Mouse (Mus musculus) ovary, postnatal 10 days (tissue): ENCODE data around the gene Clcnkb.

Source experiments
- DNase-seq: peaks from one replicate; pipeline ENCODE4 v3.0.0; 2022; ENCODE audit warnings: low spot score

Gene Clcnkb

DNA sequence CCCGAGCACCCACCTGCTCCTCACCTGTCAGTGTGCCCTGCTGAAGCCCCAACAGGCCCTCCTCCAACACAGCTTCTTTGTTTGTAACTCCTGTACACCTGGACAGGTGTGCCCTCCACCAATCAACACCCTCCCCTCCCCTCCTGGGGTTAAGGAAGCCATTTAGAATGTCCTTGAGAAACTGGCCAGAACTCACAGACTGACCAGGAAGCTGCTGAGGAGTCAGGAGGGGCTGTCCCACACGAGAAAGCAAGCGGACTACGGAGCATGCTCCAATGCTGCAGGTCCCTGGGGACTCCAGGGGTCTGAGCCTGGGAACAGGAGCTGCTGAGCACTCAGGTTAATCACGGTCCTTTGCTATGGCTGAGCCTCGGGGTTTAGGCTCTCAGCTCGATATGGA lies at the start of gene Clcnkb:
Gene Clcnkb, minus strand, starts transcription at position 91 of the 400 bp plus-strand sequence.
- no peak for DNase-seq

- no peak for DNase-seq
Measured at GRCm38 (mm10) chr4:141464722-141465121, 48.9 kb upstream of the Clcnkb start.

DNA sequence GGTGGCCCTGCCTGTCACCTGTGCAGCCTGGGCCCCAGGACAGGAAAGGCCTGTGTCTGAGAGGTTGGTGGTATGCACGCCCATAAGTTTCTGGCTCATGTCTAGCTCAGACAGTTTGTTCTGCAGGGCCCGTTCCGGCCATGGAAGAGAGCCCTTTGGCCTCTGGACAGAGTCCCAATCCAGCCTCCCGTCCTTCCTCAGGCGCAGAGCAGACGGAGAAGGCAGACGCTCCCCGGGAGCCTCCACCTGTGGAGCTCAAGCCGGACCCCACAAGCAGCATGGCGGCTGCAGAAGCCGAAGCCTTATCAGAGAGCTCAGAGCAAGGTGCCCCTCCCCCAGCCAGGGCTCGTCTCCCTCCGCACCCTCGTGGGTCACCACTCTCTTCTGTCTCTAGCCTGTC lies 47.7 kb upstream of the Clcnkb start:
- no peak for DNase-seq

- DNase-seq: no peak
Measured at GRCm38 (mm10) chr4:141461576-141461975, 45.8 kb upstream of the Clcnkb start.

DNA sequence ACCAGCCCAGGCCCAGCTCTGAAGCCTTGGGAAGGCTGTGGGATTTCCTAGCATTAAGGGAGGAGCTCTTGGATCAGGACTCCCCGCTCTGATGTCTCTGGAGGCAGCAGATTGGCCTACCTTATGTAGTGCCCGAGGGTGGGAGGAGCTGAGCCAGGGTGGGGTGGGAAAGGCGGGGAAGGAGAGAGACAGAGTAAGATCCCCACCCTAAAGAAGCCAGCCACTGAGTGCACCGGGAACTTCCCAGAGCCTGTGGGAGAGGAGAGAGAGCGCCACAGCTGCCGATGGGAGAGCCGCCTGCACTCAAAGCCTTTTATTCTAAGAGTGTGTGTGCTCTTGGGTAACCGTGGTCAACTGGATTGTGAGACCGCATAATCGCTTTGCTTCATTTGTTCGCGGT lies 45.3 kb upstream of the Clcnkb start:
- no peak for DNase-seq

GRCm38 (mm10) chr4:141460481-141460880 lies 44.7 kb upstream of the Clcnkb start:
- no peak for DNase-seq

DNA sequence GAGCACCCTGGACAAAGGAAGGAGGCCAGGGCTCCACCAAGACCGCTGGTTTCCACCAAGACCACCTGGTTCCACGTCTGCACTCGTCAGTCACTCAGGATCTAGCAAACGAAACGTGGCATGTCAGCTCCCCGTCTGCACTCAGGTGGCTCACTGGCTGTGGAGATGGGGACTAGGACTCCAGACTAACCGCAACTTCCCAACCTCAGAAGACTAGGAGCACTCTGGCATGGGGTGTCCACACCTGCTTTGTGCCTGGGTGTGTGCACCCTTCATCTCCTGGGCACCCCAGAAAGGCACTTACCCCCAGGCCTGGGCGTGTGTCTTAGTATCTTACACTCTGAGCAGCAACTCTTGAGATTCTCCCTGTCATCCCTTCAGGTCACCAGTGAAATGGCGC lies 44.0 kb upstream of the Clcnkb start:
- DNase-seq: no peak

DNA sequence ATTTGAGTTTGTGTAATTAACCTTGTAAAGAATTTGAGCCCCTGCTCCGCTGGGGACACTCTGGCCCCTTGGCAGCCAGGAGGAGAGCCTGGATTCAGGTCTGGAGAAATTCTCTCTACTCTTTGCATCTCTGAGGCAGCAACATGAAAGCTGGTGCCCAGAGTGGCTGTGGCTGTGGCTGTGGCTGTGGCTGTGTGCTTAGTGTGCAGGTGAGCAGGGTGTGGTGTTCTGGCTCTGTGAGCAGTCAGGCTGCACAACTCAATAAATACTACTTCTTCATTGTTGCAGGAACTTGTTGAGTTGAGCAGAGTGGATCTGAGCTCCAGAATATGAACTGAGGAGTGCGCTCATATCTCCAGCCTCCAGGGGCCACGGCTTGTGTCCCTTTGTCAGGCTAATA lies 43.1 kb upstream of the Clcnkb start:
- DNase-seq: no peak

DNA sequence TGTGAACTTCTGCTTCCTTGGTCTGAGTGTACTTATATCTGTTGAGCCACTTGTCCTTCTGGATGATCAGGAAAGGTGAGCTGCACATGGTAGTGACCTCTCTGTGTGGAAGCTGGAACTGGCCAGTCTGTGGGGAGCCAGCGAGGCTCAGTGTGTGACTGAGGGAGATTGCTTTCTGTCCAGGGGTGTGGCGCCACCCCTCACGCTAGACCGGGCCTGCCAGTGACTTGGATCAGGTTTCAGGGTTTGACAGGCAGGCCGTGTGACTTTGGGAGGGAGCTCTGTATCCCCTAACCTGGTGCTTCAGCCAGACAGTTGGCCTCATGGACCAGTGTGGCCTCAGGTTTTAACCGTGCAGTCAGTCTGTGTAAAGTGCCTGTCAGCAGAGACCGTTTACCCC lies 42.4 kb upstream of the Clcnkb start:
- no peak for DNase-seq

- no peak for DNase-seq
Measured at GRCm38 (mm10) chr4:141456193-141456938, 40.6 kb upstream of the Clcnkb start.

DNA sequence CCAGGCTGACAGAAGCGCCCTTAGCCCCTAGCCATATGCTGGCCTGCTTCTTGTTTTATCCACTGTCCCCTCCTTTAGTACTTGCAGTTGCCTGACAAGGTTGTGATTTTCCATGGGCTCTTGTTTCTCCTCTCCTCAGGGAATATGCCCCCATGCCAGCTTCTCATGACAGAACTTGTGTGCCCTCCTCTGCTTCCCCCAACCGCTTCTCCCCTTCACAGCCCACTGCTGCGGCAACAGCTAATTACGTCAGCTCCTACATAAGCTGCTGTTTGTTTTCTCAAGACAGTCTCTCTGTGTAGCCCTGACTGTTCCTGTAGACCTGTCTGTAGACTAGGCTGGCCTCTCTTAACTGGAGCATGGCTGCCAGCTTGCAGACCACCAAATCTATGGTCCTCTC lies 39.7 kb upstream of the Clcnkb start:
- DNase-seq: no peak

GRCm38 (mm10) chr4:141454581-141455350 lies 39.0 kb upstream of the Clcnkb start:
- no peak for DNase-seq

- DNase-seq: no peak
Measured at GRCm38 (mm10) chr4:141451916-141452450, 36.2 kb upstream of the Clcnkb start.

GRCm38 (mm10) chr4:141451251-141451650 lies 35.4 kb upstream of the Clcnkb start:
- DNase-seq: no peak

DNA sequence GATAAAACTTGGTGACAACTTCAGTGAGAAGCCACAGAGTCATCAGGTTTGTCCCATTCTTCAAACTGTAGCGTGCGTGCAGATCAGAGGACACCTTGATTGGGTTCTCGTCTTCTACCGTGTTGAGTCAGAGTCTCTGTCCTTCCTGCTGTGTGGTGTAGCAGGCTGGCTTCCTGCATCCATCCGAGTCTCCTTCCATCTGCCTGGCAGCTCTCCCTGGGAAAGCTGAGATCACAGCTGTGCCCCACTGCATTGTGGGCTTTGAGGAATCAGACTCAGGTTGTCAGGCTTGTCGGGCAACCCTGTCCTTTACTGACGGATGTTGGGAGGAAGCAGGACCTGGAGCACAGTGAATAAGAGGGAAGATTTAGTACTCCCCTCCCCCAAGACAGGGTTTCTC lies 30.4 kb upstream of the Clcnkb start:
- no peak for DNase-seq

- no peak for DNase-seq
Measured at GRCm38 (mm10) chr4:141445328-141445720, 29.5 kb upstream of the Clcnkb start.

DNA sequence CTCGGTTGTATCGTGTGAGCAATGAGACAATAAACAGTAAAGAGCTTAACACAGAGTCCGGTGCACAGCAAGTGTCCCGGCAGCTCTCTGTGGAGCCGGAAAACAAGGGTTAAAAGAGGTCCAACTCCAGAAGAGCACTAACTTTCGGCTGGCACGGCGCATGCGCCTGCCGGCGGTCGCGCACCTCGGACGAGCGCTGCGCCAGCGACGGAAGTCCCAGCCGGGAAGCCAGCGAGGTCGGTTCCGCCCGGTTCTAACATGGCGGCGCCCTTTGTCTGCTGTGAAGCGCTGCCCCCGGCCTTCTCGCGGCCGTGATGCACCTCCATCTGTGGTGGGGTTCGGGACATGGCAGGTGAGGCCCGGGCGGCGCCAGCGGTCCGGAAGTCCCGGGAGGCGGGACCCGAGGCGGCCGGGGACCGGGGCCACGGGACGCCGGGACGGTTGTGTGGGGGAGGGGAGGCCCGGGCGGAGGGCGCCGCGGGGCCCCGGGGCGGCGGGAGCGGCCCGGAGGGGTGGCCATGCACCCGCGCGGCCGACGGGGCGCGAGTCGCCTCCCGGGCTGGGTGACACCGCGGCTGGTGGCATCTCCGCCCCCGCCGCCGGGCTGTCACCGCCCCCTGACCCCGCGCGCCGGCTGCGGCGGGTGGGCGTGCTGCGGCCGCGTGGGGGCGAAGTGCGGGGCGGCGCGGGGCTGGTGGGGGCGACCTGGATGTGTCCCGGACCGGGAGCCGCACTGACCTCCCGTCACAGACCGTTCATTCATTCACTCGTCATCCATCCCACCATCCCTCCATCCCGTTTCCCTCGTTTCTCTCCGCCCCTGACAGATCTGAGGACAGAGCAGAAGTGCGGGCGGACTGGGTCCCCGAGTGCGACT lies 28.9 kb upstream of the Clcnkb start, which contains the start of gene Zbtb17:
Gene Zbtb17, plus strand, starts transcription at position 204 of the 877 bp plus-strand sequence.
- peak; percentile 80 for DNase-seq

- DNase-seq: no peak
Measured at GRCm38 (mm10) chr4:141443641-141444429, 28.0 kb upstream of the Clcnkb start.

DNA sequence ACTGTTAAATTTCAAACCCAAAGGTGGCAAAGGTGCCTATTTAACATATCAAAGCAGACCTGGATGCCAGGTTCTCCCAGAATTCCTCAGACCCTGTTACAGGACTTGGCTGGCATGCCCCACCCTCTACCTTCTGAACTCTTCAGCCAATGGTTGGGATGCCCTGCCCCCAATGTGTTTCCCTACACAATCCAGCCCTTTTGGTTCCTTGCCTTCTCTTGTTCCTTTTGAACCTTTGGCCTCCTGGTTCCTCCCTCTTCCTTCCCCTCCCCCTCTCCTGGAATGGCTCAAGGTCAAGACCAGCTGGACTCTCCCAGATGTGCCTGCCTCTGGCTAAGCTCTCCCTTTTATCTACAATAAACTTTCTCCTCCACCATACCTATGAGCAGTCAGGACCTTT lies 25.1 kb upstream of the Clcnkb start:
- no peak for DNase-seq

GRCm38 (mm10) chr4:141439083-141439803 lies 23.4 kb upstream of the Clcnkb start:
- DNase-seq: no peak

- no peak for DNase-seq
Measured at GRCm38 (mm10) chr4:141435974-141436373, 20.2 kb upstream of the Clcnkb start, which contains the start of gene Srarp. Gene Srarp (minus strand): TSS chr4:141436105.
